Mouse (Mus musculus) left cerebral cortex, postnatal 36 days (tissue): Measurements from ENCODE around the gene Gm20503. TPM values are rescaled to one million over a fixed set of nuclear protein-coding genes. Genes with fewer than 3 reads are reported as not detected.

Source experiments
- DNase-seq, 2 experiments: peaks; one replicate each; pipeline ENCODE4 v3.0.0; 2021 to 2022; ENCODE audit warnings: low spot score in 2 of 2, mixed read lengths in 1 of 2
- intact Hi-C: fragments of 180-260 bp; cut with DNase I; formaldehyde crosslinking; loops from one replicate; pipeline ENCODE4 v1.15.1; 2025
- total RNA-seq, 2 experiments: library from RNA; stranded (reverse); gene quantifications; 2 replicates each; pipeline ENCODE4 v1.2.3; 2021

Gene Gm20503
- total RNA-seq, 2 experiments from 2014 or later: 2.1 to 3.3 TPM

GRCm38 (mm10) chr4:59003806-59004200, 793 bp downstream of the Gm20503 start:
- DNase-seq: no peak
- intact Hi-C loops: no loop called here

- intact Hi-C loops: no loop called here
Measured at GRCm38 (mm10) chr4:59006211-59006610, 3.2 kb downstream of the Gm20503 start.

GRCm38 (mm10) chr4:59007016-59007415, 4.0 kb downstream of the Gm20503 start:
- intact Hi-C loops: no loop called here
- no peak for DNase-seq

More at GRCm38 (mm10) chr4:59006211-59006610, 3.2 kb downstream of the Gm20503 start:
- no peak for DNase-seq

- intact Hi-C loops: no loop called here
Measured at GRCm38 (mm10) chr4:59007974-59008373, 5.0 kb downstream of the Gm20503 start.

GRCm38 (mm10) chr4:59009186-59009585, 6.2 kb downstream of the Gm20503 start:
- intact Hi-C loops: no loop called here
- DNase-seq: no peak

More at GRCm38 (mm10) chr4:59007974-59008373, 5.0 kb downstream of the Gm20503 start:
- DNase-seq: no peak

- intact Hi-C loops: no loop called here
- DNase-seq: no peak
Measured at GRCm38 (mm10) chr4:59009696-59010095, 6.7 kb downstream of the Gm20503 start.

GRCm38 (mm10) chr4:59011446-59011845, 8.4 kb downstream of the Gm20503 start:
- intact Hi-C loops: no loop called here

GRCm38 (mm10) chr4:59015181-59015580, 12.2 kb downstream of the Gm20503 start:
- intact Hi-C loops: no loop called here
- no peak for DNase-seq

More at GRCm38 (mm10) chr4:59011446-59011845, 8.4 kb downstream of the Gm20503 start:
- no peak for DNase-seq

GRCm38 (mm10) chr4:59016922-59017321, 13.9 kb downstream of the Gm20503 start:
- intact Hi-C loops: no loop called here
- no peak for DNase-seq

GRCm38 (mm10) chr4:59034325-59034917, 31.4 kb downstream of the Gm20503 start:
- intact Hi-C loops: no loop called here
- no peak for DNase-seq

GRCm38 (mm10) chr4:59034918-59035785, 32.1 kb downstream of the Gm20503 start, which contains the start of gene Gng10:
Gene Gng10 (plus strand): TSS chr4:59035088.
- DNase-seq: peak; percentile 79 to 81
- intact Hi-C loops: no loop called here

GRCm38 (mm10) chr4:59035786-59036350, 32.9 kb downstream of the Gm20503 start:
- intact Hi-C loops: loop anchor here (2.0 kb wide), 1 partner anchor 51 kb away; no protein-coding TSS in a partner anchor
- peak in 1 of 2 experiments; percentile 26 for DNase-seq

- intact Hi-C loops: loop anchor here (2.0 kb wide), 1 partner anchor 52 kb away; no protein-coding TSS in a partner anchor
- peak; percentile 54 to 63 for DNase-seq
Measured at GRCm38 (mm10) chr4:59036490-59037127, 33.6 kb downstream of the Gm20503 start.

GRCm38 (mm10) chr4:59037525-59037924, 34.5 kb downstream of the Gm20503 start:
- DNase-seq: no peak
- intact Hi-C loops: loop anchor here (2.0 kb wide), 1 partner anchor 53 kb away; no protein-coding TSS in a partner anchor

- DNase-seq: no peak
- intact Hi-C loops: no loop called here
Measured at GRCm38 (mm10) chr4:59040397-59041287, 37.6 kb downstream of the Gm20503 start.

- DNase-seq: no peak
- intact Hi-C loops: no loop called here
Measured at GRCm38 (mm10) chr4:59043074-59043473, 40.1 kb downstream of the Gm20503 start.

GRCm38 (mm10) chr4:59043891-59044290, 40.9 kb downstream of the Gm20503 start:
- intact Hi-C loops: no loop called here
- no peak for DNase-seq

- intact Hi-C loops: no loop called here
- no peak for DNase-seq
Measured at GRCm38 (mm10) chr4:59047222-59047621, 44.2 kb downstream of the Gm20503 start.

GRCm38 (mm10) chr4:59051081-59051480, 48.1 kb downstream of the Gm20503 start:
- intact Hi-C loops: no loop called here
- DNase-seq: no peak
